Mouse (Mus musculus): Measurements from ENCODE around the gene Kcnj6.

DNA sequence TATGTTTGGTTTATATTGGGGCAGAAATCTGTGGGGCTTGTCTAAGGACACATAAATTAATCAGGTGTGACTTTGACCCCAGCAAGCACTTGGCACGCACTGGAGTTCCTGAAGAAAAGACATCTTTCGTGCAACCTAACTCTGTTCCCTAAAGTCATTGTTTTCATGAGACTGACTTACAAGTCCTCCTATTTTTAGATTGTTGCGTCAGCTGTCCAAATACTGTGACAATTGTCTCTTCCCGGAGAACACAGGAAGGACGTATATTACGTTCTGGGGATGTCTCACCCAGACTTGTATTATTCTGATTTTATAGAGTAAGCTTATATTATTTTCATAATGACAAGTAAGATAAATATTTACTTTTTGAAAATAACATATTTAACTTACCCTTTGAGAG lies 106.9 kb downstream of the Kcnj6 start:
- no peak for TF ChIP-seq ZC3H11A (IDR thresholded peaks at IDR 0.05; ENCODE audit: borderline replicate concordance, low read depth, low read length)
- no peak for TF ChIP-seq HCFC1 (IDR thresholded peaks at IDR 0.05; ENCODE audit: borderline replicate concordance, insufficient read depth, low read length)
- TF ChIP-seq MAFK (IDR thresholded peaks at IDR 0.05; ENCODE audit: insufficient read depth, low read depth, low read length) = no peak
- TF ChIP-seq ZNF384 (IDR thresholded peaks at IDR 0.05; ENCODE audit: low read depth, low read length) = no peak

Data from ES-E14 (cell line).